Mouse (Mus musculus) lung, postnatal 0 days (tissue): ENCODE measurements around the gene Gapvd1.

Source experiments
- CTCF ChIP-seq: IDR thresholded peaks from 2 replicates; pipeline ENCODE4 v1.5.1; 2016; ENCODE audit warnings: antibody characterized with exemption, mild to moderate bottlenecking
- EP300 ChIP-seq: IDR thresholded peaks from 2 replicates; pipeline ENCODE4 v1.6.1; 2016; ENCODE audit warnings: antibody characterized with exemption, mild to moderate bottlenecking, control low read depth

DNA sequence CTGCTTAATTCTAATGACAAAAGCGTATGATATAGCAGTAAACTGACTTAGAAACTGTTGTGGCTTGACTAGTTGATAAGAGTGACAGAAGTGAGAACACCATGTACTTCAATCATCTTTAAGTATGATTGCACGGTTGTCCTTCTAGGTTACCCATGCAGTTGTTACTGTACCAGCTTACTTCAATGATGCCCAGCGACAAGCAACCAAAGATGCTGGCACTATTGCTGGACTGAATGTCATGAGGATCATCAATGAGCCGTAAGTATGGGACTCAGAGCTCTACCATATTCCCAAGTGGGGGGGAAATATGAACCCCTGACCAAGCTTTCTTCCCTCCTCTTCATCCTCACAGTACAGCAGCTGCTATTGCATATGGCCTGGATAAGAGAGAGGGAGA lies 18.6 kb upstream of the Gapvd1 start:
- TF ChIP-seq CTCF (no peak), EP300 (no peak)
